Mouse (Mus musculus) kidney, postnatal 14 days (tissue): ENCODE results near the gene Zfp606.

ENCODE experiments used
- DNase-seq: peaks from one replicate; pipeline ENCODE4 v3.0.0; 2022; ENCODE audit warnings: mixed read lengths

The Zfp606 gene

GRCm38 (mm10) chr7:12478158-12479008, at the start of gene Zfp606:
TSS of gene Zfp606 (plus strand) at chr7:12478293.
- peak; percentile 92 for DNase-seq

GRCm38 (mm10) chr7:12479009-12479346, 885 bp downstream of the Zfp606 start:
- no peak for DNase-seq

- DNase-seq: no peak
Measured at GRCm38 (mm10) chr7:12479525-12479924, 1.4 kb downstream of the Zfp606 start.

GRCm38 (mm10) chr7:12483771-12484170, 5.7 kb downstream of the Zfp606 start:
- no peak for DNase-seq

GRCm38 (mm10) chr7:12485956-12486355, 7.9 kb downstream of the Zfp606 start:
- DNase-seq: no peak

GRCm38 (mm10) chr7:12486691-12487090, 8.6 kb downstream of the Zfp606 start:
- DNase-seq: no peak

- no peak for DNase-seq
Measured at GRCm38 (mm10) chr7:12510913-12511312, 32.8 kb downstream of the Zfp606 start.

GRCm38 (mm10) chr7:12512217-12512616, 34.1 kb downstream of the Zfp606 start, which contains the start of gene 2900092C05Rik:
TSS of gene 2900092C05Rik (plus strand) at chr7:12512517.
- DNase-seq: no peak
